Mouse (Mus musculus) intestine, embryonic 14.5 days (tissue): ENCODE measurements around the gene Nupr1. TPM values are rescaled to one million over a fixed set of nuclear protein-coding genes. Genes with fewer than 3 reads are reported as not detected.

Experiments
- ATAC-seq: fragments of 200-750 bp; cut with Nextera tagmentation; replicated peaks from 2 replicates; pipeline ENCODE4 v1.8.0; 2017; ENCODE audit warnings: low read depth, moderate number of reproducible peaks, moderate TSS enrichment, moderate library complexity; ENCODE audit not compliant: low FRiP score, low TSS enrichment
- DNase-seq: peaks from one replicate; pipeline ENCODE4 v3.0.0-alpha.2; 2018; ENCODE audit warnings: low spot score
- H3K27ac ChIP-seq: fragments of 300-500 bp; sonication (generic); 2 replicates; pipeline ENCODE4 v1.5.1; 2014; ENCODE audit warnings: low read depth, mild to moderate bottlenecking, control low read depth
- H3K27me3 ChIP-seq: fragments of 300-500 bp; sonication (generic); replicated peaks from 2 replicates; pipeline ENCODE4 v1.6.1; 2014; ENCODE audit warnings: low read length, control low read depth; ENCODE audit not compliant: control insufficient read depth, insufficient read depth
- H3K36me3 ChIP-seq: fragments of 300-500 bp; sonication (generic); 2 replicates; pipeline ENCODE4 v1.6.1; 2014; ENCODE audit warnings: low read length, control low read depth; ENCODE audit not compliant: control insufficient read depth, insufficient read depth
- H3K4me1 ChIP-seq: fragments of 300-500 bp; sonication (generic); replicated peaks from 2 replicates; pipeline ENCODE4 v1.6.1; 2014; ENCODE audit warnings: low read length, control low read depth, mixed read lengths; ENCODE audit not compliant: control insufficient read depth, insufficient read depth
- H3K4me2 ChIP-seq: fragments of 300-500 bp; sonication (generic); 2 replicates; pipeline ENCODE4 v1.6.1; 2014; ENCODE audit warnings: low read length
- H3K4me3 ChIP-seq: fragments of 300-500 bp; sonication (generic); 2 replicates; pipeline ENCODE4 v1.5.1; 2014; ENCODE audit warnings: low read depth, low read length, control low read depth, mixed read lengths
- H3K9ac ChIP-seq: fragments of 300-500 bp; sonication (generic); 2 replicates; pipeline ENCODE4 v1.6.1; 2014; ENCODE audit warnings: mild to moderate bottlenecking, low read length
- H3K9me3 ChIP-seq: fragments of 300-500 bp; sonication (generic); 2 replicates; pipeline ENCODE4 v1.6.1; 2016; ENCODE audit warnings: low read length, control low read depth; ENCODE audit not compliant: control insufficient read depth
- WGBS: fragments of 180-500 bp; shearing (Covaris S2); extraction: QIAGEN DNeasy Blood & Tissue Kit; methylation state at CpG from one replicate; pipeline ENCODE4 v1.1.7; 2014; 5-methylcytosine and 5-hydroxymethylcytosine counted together
- polyA plus RNA-seq: library from polyadenylated mRNA; unstranded; fragments of >200 nt; fragmentation: Nextera tagmentation; extraction: Ambion mirVana; gene quantifications from 2 replicates; pipeline ENCODE4 v1.2.1, GENCODE M21; 2014

Gene Nupr1
- polyA plus RNA-seq, result 6.6 and 27.3 TPM in 2 replicates

GRCm38 (mm10) chr7:126630824-126631518 is at the start of gene Nupr1:
Nupr1 (minus strand) TSS chr7:126630861.
- H3K27ac ChIP-seq, result peak within 1 kb of the TSS; percentile 59
- DNase-seq (no peak), ATAC-seq (peak; percentile 60)
- 86% methylated on average over 4 of the region's 4 CpGs for WGBS
- H3K4me3 ChIP-seq, result no peak within 1 kb of the TSS
- H3K27me3 ChIP-seq, result no peaks in the 10 kb centered on the region
- H3K36me3 ChIP-seq, result no peaks in the 10 kb centered on the region
- no peaks in the 10 kb centered on the region for H3K4me1 ChIP-seq
- H3K9me3 ChIP-seq, result no peaks in the 10 kb centered on the region
- no peak within 1 kb of the TSS for H3K9ac ChIP-seq
- H3K4me2 ChIP-seq, result no peak within 1 kb of the TSS

GRCm38 (mm10) chr7:126679683-126680082 is 49.0 kb upstream of the Nupr1 start:
- Histone ChIP-seq H3K27ac (no peak overlapping the region), H3K9me3 (no peaks in the 10 kb centered on the region), H3K9ac (no peak overlapping the region), H3K4me2 (no peak overlapping the region), H3K4me3 (no peak overlapping the region), H3K36me3 (no peaks in the 10 kb centered on the region; the same call in 1 of the 2 replicates), H3K27me3 (no peaks in the 10 kb centered on the region), H3K4me1 (no peaks in the 10 kb centered on the region)
- 86% methylated on average over 5 of the region's 5 CpGs for WGBS
- DNase-seq, result no peak
- no peak for ATAC-seq

- H3K9ac ChIP-seq, result no peak overlapping the region
- no peaks in the 10 kb centered on the region for H3K4me1 ChIP-seq
- no peak overlapping the region for H3K4me2 ChIP-seq
- no peak for ATAC-seq
- no peaks in the 10 kb centered on the region; the same call in 1 of the 2 replicates for H3K36me3 ChIP-seq
- H3K9me3 ChIP-seq, result no peaks in the 10 kb centered on the region
- 47% methylated on average over 8 of the region's 8 CpGs for WGBS
- H3K4me3 ChIP-seq, result no peak overlapping the region
- H3K27me3 ChIP-seq, result no peaks in the 10 kb centered on the region
- DNase-seq, result no peak
- no peak overlapping the region for H3K27ac ChIP-seq
Observed at GRCm38 (mm10) chr7:126678545-126679341, 48.1 kb upstream of the Nupr1 start.

- WGBS, result 74% methylated on average over 4 of the region's 4 CpGs
- Histone ChIP-seq H3K4me2 (no peak overlapping the region), H3K4me3 (no peak overlapping the region), H3K9me3 (no peaks in the 10 kb centered on the region), H3K9ac (no peak overlapping the region), H3K27me3 (no peaks in the 10 kb centered on the region), H3K4me1 (no peaks in the 10 kb centered on the region), H3K36me3 (peaks cover 17% of the 10 kb centered on the region), H3K27ac (no peak overlapping the region)
- no peak for DNase-seq
- no peak for ATAC-seq
Observed at GRCm38 (mm10) chr7:126676631-126677220, 46.1 kb upstream of the Nupr1 start.

- ATAC-seq (no peak), DNase-seq (no peak)
- 62% methylated on average over 1 of the region's 1 CpGs for WGBS
- no peaks in the 10 kb centered on the region for H3K9me3 ChIP-seq
- H3K27ac ChIP-seq, result no peak within 1 kb of the TSS
- H3K4me2 ChIP-seq, result no peak within 1 kb of the TSS
- H3K4me1 ChIP-seq, result no peaks in the 10 kb centered on the region
- no peaks in the 10 kb centered on the region for H3K27me3 ChIP-seq
- no peak within 1 kb of the TSS for H3K9ac ChIP-seq
- peaks cover 22% of the 10 kb centered on the region for H3K36me3 ChIP-seq
- H3K4me3 ChIP-seq, result no peak within 1 kb of the TSS
Observed at GRCm38 (mm10) chr7:126676207-126676606, 45.5 kb upstream of the Nupr1 start, which contains the start of gene Sult1a1. Sult1a1 (minus strand) TSS chr7:126676432.

GRCm38 (mm10) chr7:126675104-126675503 is 44.4 kb upstream of the Nupr1 start:
- Histone ChIP-seq H3K4me1 (no peaks in the 10 kb centered on the region), H3K27me3 (no peaks in the 10 kb centered on the region), H3K4me2 (no peak overlapping the region), H3K9ac (no peak overlapping the region), H3K4me3 (no peak overlapping the region), H3K27ac (no peak overlapping the region), H3K9me3 (no peaks in the 10 kb centered on the region), H3K36me3 (peaks cover 31% of the 10 kb centered on the region)
- ATAC-seq, result no peak
- DNase-seq, result no peak
- 97% methylated on average over 8 of the region's 8 CpGs for WGBS

GRCm38 (mm10) chr7:126672111-126672510 is 41.5 kb upstream of the Nupr1 start:
- ATAC-seq (no peak), DNase-seq (no peak)
- H3K27ac ChIP-seq, result no peak overlapping the region
- WGBS, result 95% methylated on average over 9 of the region's 9 CpGs
- H3K9ac ChIP-seq, result no peak overlapping the region
- H3K4me3 ChIP-seq, result no peak overlapping the region
- no peaks in the 10 kb centered on the region for H3K4me1 ChIP-seq
- no peaks in the 10 kb centered on the region for H3K9me3 ChIP-seq
- no peaks in the 10 kb centered on the region for H3K27me3 ChIP-seq
- no peak overlapping the region for H3K4me2 ChIP-seq
- peaks cover 37% of the 10 kb centered on the region for H3K36me3 ChIP-seq

GRCm38 (mm10) chr7:126670152-126670551 is 39.5 kb upstream of the Nupr1 start:
- Histone ChIP-seq H3K9ac (no peak overlapping the region), H3K27me3 (no peaks in the 10 kb centered on the region), H3K4me2 (no peak overlapping the region), H3K27ac (no peak overlapping the region), H3K9me3 (no peaks in the 10 kb centered on the region), H3K36me3 (peaks cover 55% of the 10 kb centered on the region), H3K4me3 (no peak overlapping the region), H3K4me1 (no peaks in the 10 kb centered on the region)
- no peak for DNase-seq
- WGBS, result 93% methylated on average over 3 of the region's 3 CpGs
- ATAC-seq, result no peak
